Mouse (Mus musculus): Measurements from ENCODE around the gene Trex1.

The Trex1 gene

DNA sequence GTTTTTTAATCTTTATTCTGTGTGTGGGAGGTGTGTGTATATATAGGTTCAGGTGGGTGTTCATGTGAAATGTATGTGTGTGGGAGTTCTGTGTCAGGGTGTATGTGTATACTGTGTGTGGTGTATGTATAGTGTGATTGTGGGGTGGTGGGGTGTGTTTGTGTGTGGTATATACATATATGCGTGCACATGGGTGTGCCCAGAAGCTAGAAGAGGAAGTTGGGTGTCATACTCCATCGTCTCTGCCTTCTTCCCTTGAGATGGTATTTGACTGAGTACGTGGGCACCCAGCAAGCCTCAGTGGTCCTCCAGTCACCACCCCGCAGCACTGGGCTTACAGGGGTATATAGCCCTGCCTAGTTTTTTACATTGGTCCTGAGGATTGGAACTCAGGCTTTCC lies 38.1 kb downstream of the Trex1 start:
- no peak for DNase-seq (ENCODE audit: low read depth in 2 of 2, low spot score in 2 of 2)

DNA sequence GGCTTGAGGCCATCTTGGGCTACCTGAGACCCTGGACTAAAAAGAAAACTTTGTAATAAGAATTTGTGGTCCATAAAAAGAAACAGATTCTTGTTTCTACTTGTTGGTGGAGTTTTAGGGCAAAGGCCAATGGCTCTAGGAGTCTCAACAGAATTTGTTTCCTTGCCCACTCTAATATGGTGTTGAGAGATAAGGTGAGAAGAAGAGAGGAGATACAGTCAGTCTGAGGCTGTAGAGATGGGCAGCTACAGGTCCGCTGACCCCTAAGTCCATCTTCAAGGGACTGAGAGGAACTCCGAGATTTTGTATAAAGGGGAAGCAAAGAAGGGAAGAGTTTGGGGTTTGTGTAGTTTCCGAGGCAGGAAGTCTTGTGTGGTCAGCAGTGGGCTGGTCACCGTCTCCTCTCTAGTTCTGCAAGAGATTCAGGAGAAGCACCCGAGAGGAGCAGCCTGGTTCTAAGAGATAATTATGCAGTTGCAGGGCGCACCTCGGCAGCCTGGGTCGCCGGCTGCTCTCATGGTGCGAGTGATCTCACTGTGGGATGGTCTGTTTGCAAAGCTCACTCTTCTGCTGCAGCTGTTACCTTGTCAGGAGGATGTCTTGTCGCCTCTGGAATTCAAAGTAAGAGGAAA lies 42.4 kb downstream of the Trex1 start:
- no peak for DNase-seq (ENCODE audit: low read depth in 2 of 2, low spot score in 2 of 2)

DNA sequence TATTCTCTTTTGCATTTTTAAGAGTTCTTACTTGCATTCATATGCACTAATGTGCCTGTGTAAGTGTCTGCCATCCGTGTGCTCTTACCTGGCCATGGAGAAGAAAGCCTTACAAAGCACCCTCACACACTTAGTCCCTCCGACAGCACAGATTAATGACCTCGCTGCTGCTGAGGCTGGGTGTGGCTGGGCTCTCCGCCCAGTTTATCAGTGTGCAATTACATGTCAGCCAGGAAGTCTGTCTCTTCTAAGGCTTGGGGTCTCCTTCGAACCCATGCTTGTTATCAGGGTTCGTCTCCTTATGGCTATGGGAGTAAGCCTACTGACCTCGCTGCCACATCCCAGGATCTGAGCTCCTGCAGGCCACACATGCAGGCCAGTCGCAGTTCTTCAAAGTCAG lies 44.1 kb downstream of the Trex1 start:
- no peak for DNase-seq (ENCODE audit: low read depth in 2 of 2, low spot score in 2 of 2)

DNA sequence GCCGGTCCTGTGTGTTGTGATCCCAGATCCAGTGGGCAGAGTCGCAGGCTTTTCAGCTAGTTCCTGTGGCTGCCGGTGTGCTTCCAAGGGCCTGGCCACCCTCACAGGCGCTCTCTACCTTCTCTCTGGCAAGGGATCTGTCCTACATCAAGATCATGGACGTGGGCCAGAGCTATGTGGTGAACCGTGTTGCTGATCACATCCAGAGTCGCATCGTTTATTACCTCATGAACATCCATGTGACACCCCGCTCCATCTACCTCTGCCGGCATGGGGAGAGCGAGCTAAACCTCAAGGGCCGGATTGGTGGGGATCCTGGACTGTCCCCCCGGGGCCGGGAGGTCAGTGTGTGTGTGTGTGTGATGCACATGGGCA lies 49.2 kb downstream of the Trex1 start:
- no peak for DNase-seq (ENCODE audit: low read depth in 2 of 2, low spot score in 2 of 2)

DNA sequence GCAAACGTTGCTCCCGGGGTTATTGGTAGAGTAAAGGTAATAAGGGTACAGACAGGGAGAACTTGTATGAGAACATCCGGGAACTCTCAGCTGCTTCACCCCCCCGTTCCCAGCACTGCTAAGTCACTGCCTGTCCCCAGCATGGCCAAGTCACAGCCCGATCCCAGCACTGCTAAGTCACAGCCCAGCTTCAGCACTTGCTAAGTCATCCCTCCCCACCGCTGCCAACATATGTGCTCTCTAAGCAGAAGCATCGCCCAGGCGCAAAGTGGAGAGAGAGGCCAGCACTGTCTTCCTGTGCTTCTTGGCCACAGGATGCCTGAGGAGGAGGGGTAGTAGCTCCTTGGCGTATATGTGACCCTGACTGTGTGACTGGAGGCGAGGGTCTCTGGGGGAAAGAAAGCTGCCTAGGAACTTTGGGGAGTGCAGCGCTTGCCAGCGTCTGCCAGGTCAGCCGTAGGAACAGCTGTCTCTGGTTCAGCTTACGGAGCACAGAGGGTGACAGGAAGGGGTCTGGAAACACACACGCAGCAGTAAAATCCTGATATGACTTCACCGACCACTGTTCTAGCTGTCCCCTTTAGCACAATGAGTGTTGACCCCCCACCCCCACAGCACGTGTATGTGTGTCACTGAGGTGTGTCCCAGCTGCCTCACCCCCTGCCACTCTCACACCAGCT lies 49.8 kb downstream of the Trex1 start:
- no peak for DNase-seq (ENCODE audit: low read depth in 2 of 2, low spot score in 2 of 2)

DNA sequence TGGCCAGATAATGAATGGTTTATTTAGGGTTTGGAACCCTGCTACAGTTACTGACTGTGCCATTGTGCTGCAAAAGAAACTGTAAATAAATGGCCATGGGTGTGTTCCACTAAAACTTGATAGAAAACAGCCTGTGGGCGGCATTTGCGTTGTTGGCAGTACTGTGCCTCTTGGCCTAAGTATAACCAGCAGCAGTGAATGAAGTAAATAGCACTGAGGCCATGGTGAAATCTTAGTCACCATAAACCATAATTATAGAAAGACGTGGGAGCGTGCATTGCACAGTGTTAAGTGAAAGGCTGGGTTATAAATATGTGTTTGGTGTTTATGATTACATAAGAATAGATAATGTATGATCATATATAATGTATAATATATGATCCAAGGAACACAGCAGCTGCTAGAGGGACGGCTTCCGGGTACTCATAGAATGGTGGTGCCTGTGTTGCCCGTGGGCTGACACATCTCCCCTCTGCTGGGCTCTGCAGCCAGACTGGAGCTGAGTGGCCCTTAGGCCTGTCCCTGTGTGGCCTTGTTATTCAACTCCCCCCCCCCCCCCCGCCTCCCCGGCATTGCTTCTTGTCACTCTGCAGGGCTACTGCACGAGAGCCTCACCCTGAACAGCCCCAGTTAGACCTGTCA lies 50.4 kb downstream of the Trex1 start:
- no peak for DNase-seq (ENCODE audit: low read depth in 2 of 2, low spot score in 2 of 2)

DNA sequence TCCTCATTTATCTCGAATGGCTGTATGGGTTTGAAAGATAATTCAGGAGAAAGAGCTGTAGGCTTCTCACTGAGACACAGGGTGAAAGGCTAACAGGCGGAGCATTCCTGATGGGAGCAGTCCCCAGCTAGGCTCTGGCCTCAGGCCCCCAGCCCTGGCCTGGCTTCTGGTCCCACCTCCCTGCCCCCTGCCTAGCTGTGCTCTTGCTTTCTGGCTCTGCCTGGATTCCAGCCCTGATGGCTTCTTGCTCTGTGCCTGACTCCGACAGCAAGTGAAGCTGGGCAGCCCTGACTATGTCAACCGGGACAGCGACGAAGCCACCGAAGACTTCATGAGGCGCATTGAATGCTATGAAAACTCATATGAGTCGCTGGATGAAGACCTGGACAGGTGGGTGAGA lies 51.5 kb downstream of the Trex1 start:
- DNase-seq (ENCODE audit: low read depth in 2 of 2, low spot score in 2 of 2): no peak
